Mouse (Mus musculus) kidney, adult 18-20 months (tissue): ENCODE measurements around the gene Mapk10.

Experiments
- DNase-seq: peaks from one replicate; pipeline ENCODE4 v3.0.0; 2021

The Mapk10 gene

DNA sequence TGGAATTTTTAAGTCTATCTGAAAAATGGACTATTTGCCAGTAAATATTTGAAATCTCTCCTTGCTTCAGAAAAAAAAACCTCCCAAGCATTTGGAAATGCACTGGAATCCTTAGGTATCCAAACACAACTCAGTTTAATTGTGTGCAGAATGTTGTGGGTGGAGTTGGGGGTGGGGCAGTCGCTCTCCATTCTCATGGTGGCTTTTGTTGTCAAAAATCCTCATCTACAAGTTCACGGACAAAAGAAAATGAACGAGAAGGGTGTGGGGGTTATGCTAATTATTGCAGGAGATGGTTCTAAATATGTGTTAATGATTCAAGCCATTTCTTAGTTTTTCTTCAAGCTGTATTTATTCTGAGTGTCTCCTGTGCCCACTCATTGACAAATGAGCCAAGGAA lies 49.6 kb downstream of the Mapk10 start:
- no peak for DNase-seq

DNA sequence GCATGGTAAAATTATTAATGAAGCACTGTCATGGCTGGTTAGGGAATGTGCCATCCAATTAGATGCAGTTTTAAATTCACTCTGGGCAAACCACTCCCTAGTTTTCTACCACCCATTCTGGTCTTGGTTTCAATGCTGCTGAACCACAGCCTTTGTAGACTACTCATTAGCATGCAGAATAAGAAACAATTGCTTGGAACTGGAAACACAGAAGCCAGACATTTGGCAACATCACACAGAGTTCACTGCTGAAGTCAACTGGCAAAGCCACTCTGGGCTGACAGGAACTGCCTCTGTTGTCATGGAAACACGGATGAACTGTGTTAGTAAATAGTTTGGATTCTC lies 50.0 kb downstream of the Mapk10 start:
- DNase-seq, result no peak

DNA sequence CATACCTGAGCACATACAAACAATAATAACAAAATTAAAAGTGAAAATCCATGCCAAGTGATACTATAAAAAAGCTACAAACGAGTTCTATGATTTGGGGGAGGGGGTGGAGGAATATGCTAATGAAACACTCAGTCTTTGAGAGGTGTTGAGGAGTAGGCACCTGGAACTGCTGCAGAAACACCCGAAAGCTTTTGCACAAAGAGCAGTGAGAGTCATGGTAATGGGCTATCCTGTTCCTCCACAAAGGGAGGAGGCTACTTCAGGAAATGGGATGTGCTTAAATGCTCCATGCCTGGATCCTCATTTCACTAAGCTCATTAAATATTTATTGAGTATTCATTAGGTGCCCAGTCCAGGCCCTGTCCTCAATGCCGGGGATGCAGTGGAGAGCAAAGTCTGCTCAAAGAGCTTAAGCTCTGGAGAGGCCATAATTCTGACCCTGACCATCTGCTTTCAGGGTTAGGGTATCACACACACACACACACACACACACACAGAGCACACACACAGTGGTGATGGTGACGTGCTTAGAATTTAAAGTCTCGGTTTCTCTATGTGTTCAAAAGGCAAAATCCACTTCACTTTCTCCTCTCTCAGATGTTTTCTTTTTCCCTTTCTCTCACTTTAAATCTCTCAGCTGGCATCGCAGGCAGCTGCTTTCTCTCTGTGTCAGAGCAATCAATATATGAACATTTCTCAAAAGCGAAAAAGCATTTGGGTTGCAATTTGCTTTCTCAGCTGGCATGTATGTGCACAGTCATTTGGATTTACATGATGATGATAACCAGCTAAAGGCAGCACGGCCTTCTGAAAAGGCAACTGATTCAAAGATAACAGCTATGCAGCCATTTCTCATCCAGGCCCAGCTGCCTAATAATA lies 50.6 kb downstream of the Mapk10 start:
- no peak for DNase-seq

DNA sequence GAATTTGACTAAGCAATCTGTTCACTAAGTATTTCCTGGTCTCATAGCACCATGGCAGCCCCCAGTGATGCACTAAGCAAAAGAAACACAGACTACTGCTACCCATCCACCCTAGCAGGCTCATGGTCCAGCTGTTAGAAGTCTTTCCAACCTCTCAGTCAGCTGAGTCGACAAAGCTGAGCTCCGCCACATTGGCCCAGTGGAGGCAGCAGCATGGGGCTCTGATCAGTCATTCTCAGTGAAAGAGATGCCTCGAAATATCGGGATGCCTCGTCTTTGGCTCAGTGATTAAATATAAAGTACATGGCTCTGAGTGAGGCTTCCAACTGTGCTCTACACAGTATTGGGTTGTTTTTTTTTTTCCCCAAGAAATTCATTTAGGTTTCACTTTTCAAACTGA lies 70.2 kb downstream of the Mapk10 start:
- no peak for DNase-seq

DNA sequence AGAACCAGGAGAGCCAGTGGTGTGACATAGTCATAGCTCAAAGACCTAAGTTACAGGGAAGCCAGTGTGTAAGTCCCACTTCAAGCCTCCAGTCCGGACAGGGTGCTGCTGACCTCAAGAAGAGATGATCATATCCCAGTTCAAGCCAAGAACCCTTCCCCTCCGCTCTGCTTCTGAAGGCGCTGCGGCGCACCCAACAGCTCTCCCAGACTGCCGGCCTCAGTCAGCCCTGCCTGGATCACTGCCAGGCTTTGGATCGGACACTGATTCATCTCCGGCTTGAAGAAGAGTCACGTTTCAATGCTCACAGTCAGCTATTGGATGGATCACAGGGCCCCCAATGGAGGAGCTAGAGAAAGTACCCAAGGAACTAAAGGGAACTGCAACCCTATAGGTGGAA lies 76.3 kb downstream of the Mapk10 start:
- DNase-seq, result no peak

DNA sequence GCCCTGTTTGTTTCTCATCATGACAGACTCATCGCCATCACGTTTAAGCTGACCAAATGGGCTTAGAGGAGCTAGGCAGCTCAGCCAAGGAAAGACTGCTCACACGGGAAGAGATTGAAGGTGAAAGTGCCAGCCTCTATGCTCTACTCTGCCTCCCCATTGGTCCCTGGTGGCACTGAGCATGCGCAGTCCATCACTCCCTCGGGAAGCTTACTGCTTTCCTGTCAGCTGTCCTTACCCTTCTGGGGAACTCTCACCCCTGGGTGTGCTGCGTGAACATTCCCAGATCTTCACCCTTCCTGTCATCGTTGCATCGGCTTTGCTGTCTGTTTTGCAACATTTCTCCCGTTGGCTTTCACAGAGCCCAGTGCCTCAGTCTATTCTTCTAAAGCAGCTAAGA lies 77.5 kb downstream of the Mapk10 start:
- DNase-seq, result no peak

DNA sequence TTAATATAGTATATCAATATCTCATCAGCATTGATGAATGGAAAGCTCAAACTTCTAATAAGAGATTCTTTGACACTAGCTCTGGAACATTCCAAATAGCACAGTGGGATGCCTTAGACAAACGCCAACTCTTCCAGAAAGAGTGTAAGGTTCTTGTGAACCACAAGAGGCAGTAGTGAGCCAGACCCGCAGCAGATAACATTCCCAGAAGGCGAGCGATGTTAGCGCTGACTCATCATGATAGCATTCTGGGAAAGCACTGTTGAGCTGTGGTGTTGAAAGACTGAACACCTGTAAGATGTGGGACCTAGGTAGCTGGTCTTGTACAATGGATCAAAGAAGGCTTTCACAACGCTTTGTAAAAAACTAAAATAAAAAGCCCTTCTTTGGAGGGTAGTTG lies 78.3 kb downstream of the Mapk10 start:
- no peak for DNase-seq

DNA sequence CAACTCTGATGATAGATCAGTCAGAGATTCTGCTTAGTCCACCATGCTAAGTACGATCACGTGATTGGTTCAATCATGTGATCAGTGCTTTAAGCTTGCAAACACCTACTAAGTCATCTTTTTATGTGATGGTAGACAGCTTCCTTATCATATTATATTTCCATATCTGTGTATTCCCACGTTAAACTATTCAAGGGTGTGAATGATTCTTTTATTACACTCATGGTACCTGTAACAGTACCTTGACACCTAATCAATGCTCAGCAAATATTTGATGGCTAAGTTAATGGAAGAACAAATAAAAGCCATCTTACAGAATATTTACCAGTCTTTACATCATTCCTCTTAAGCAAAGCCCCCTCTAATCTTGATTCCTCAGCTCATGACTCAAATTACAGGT lies 91.5 kb downstream of the Mapk10 start:
- no peak for DNase-seq

DNA sequence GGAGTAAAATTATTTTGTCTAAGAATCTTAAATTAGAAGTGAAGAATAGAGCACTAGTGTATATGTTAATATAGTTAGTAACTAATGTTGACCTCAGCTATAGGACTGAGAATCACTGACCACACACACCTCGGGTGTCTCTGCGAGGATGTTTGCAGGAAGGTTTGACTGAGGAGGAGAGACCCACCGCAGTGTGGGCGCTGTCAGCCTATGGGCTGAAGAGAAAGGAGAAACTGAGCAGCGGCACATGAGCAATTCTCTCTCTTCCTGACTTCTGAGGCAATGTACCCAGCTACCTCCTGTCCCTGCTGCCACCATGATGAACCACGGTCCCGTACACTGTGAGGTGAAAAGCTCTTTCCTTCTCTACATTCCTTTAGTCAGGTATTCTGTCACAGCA lies 95.6 kb downstream of the Mapk10 start:
- no peak for DNase-seq

DNA sequence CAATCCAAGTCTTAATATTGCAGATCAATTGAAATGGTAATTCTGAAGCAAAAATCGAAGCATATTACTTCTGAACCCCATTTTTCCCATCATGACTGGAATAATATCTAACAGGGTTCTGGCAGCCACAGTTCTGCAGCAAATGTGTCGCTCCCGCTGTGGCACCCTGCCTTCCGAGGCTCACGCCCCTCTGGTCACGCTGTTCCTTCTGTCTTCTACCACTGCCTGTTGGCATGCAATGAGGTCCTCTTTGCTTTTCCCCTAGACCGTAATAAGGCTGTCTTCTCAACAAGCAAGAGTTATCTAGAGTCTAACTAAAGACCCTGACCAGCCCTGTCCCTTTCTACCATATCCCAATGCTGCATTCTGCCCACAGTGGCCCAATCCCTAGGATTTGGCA lies 98.7 kb downstream of the Mapk10 start:
- DNase-seq, result no peak

DNA sequence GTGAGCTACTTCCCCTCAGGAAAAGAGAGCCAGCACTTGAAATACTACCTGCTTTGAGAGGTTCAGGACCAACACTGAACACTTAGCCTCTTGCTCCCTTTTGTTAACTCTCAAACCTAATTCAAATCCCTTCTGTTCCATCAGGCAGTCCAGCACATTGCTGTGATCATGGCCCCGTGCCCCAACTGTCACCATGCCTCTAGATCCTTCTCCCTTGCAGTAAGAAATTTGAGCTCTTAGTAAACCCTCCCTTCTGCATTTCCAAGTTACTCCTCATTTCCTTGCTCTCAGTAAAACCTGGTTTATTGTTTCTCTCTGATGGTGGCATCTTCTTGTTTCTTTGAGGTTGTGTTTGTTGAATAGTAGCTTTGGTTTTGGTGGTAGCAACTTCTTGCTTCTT lies 101.7 kb downstream of the Mapk10 start:
- DNase-seq, result no peak

DNA sequence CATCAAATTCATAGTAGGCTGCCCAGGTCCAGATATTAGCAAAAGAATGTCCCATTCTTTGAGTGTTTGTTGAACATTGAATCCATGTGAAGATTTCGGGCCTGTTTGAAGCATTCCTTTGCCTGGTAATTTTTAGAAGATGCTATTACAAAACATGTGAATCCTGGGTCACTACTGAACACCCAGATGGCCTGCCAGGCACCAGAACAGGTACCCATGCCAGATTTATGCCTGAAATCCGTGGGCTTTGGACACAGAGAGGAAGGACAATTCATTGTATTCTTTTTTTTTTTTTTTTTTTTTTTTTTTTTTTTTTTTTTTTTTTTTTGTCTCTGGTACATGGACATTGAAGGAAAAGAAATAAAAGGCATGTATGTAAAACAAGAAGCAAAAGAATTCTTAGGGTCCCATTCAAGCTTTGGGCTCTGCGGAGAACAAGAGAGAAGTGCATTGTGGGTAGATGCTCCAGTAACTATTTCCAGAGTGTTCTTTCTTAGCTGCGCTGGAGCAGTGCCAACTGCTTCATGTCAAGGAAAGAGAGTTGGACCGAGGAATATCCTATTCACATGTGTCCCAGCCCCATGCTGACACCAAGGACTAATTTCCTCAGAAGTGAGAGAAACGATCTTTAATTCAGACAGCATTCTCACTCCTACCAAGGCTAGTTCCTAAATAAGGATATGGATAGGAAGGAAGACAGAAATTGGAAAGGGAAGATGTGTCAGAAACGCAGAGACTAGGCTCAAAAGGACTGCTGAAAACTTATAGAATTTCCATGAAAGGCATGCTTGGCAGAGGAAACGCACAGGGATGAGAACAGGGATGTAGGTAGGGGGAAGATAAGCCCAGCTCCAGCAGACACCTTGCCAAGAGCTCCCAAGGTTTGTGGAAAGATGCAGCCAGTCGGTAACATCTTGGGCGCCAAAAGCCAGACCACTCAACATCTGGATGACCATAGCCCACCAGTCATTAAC lies 105.4 kb downstream of the Mapk10 start:
- DNase-seq, result no peak

DNA sequence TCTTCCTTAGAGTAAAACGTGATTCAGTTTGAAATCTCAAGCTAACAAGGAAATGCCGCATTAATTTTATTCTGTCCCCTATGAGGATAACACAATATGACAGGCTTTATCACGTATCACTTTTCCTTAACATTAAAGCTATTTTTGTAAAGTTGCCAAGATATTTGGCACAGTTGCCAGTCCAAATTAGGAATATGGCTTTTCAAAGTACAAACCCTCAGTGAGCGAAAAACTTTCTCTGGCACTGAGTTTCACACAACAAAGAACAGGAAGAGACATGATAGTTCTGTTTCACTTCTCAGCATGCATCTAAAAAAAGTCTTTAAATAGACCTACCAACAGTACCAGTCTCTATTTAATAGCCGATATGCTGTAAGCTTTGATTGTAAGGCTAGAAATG lies 107.1 kb downstream of the Mapk10 start:
- no peak for DNase-seq

DNA sequence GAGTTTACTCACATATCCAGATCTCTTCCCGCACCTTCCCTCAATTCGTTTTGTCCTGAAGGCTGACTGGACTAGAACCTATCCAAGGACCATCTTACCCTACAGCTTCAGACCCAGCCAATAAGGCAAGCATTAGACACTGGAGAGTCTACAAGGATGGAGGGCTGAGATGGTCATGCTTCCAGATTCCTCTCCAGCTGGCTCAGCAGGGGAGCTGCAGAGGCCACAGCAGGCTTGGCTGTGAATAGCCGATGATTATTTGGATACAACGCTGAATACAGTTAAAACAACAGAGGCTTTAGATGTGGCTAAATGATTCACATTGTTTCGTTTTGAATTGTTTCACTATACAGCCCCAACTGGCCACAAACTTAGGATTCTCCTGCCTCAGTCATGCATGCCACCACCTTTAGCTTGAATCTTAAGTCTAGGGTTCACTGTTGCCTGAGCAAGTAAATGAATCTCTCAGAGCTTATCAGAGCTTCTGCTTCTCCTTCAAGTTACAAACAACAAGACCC lies 108.2 kb downstream of the Mapk10 start:
- DNase-seq, result no peak

DNA sequence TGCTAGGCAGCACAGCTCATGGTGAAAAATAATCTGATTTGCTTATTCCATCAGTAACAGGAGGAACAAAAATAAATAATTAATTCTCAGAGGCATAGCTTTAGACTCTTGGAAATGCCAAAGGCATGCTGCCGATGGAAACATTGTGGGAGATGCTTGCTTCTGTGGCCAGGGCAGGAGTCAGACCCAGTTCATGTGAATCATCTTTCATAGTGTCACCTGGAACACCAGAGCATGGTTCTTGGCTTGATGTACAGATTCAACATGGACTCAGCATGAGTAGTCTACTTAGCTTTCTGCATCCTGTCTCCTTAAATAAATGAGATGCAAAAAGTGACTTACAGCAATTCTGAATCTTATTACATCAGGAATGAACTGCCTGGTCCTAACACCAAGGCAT lies 109.0 kb downstream of the Mapk10 start:
- no peak for DNase-seq

DNA sequence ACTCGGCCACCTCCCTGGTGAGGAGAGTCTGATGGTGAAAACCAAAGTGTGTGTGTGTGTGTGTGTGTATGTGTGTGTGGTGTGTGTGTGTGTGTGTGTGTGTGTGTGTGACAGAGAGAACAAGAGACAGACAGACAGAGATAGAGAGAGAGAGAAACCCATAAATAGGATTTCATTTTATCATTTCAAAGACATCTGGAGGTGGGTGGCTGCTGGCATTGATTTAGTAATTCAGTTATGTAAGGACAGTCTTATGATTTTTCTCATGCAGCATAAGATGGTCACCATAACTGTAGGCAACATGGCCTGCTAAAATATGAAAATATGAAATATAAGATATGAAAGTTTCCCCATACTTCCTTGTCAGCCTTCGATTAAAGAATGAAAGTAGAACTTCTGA lies 117.0 kb downstream of the Mapk10 start:
- no peak for DNase-seq

DNA sequence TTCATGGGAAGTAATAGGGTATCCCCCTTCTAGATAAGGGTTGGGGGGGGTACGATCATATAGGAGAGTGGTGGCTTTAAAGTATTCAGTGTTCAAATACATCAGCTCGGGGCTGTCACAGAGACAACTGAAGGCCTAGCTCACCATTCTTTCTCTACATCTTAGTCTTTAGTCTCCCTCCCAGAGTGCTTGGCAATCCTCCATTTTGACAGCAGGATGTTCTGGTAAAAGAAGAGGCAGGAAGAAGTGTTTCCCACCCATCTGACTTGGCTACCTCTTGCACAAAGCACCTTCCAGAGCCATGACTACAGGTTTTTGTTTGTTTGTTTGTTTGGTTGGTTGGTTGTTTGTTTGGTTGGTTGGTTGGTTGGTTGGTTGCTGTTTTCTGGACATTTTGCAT lies 125.3 kb downstream of the Mapk10 start:
- DNase-seq, result no peak

DNA sequence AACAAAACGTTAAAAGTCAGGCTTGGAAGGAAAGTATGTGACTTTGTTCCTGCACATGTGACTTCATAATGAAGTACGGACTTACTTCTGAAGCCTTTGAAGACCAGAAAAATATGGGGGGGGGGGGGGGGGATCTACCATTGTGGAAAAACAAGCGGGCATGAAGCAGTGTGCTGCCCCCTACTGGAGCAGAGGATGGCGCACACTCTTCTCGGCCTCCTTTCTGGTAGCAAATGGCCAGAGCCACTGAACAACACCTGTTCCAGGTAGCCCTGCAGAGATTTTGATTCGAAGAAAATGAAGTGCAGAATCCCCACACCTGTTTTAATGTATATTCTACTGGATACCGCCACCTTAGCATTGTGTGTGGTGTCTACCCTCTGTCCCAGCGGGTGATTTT lies 135.7 kb downstream of the Mapk10 start:
- peak; percentile 23 for DNase-seq

DNA sequence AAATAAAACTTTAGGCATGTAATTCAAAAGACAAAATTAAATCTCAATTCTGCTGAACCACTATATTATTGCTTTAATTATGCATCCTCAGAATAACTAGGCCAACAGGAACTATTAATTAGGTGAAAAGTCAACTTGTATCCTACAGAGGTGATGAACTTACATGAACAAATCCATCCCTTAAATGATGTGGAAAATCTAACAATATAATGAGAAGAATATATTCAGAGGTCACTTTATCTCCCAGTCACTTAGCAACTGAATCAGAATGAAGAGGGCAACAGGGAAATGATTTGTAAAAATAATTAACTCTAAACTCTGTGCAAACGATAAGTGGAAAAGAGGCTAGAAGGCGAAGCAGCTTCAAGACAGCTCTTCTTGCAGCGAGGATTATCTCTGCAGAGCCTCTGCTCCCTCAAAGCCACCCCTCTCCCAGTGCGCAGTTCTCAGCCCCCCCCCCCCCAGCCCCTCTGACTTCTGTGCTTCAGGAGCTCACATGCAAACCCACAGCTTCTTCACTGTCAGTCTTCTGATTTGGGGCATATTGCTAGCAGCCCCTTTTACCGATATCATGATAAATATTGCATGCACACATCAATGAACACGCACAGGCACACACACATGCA lies 138.8 kb downstream of the Mapk10 start:
- DNase-seq, result no peak

DNA sequence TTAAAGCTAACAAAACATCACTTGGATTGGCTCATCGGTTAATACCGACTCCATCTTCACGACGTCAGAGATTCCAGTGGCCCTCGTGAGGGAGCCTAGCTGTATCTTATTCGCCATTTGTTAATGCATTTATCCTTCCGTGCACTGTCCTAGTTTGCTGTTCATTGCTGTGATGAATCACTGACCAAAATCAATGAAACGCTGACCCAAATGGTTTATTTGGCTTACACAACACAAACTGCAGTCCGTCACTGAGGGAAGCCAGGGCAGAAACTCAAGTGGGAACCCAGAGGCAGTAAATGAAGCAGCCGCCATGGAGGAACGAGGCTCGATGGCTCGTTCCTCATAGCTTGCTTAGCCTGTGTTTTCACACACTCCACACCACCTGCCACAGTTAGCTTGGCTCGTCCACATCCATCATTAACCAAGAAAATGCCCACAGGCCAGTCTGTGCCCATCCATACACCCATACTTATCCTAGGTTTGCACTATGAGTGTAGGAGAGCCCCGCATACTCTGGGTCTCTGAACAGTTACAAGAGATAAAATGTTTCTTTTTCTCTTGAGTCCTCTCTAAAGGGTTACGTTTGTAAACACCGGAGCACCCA lies 140.0 kb downstream of the Mapk10 start:
- no peak for DNase-seq

DNA sequence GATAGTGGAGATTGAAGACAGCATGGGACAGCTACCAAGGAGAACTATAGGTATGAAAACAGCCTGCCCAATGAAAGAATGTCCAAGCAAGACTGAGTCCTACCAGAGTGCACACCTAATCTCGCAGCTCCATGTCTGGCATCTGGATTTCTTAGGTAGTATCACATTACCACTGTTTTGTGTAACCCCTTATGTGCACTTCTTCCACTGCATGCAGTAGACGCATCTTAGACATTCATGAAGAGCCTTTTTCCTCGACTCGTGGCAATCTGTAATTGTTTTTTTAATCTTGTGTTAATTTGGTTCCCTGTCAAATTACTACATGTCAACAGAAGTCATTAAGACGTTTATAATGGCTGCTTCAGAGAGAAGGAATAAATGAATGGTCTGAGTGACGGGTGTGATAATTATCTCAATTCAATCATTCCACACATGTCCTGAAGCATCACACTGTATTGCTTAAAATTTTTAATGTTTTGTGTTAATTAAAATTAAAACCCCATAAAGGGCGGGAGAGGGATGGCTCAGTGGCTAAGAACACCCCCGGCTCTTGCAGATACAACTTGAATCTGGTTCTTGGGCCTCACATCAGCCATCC lies 160.7 kb downstream of the Mapk10 start:
- no peak for DNase-seq

DNA sequence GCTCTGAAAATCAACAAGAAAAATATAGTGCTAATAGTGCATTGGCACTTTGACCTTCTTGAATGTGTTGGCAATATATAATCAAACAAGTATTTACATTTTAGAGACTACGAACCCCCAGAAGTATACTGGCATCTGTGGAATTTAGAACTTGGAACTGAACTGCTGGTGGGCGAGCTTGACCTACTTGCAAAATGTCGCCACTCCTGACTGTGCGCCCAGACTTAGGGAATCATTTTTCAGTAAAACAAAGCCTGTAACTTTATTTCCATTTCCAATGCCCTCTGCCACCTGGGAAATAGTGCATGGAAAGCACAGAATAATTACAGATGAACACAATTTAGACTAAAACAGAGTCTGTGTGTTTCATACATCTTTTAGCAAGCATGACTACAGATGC lies 163.1 kb downstream of the Mapk10 start:
- DNase-seq, result no peak

DNA sequence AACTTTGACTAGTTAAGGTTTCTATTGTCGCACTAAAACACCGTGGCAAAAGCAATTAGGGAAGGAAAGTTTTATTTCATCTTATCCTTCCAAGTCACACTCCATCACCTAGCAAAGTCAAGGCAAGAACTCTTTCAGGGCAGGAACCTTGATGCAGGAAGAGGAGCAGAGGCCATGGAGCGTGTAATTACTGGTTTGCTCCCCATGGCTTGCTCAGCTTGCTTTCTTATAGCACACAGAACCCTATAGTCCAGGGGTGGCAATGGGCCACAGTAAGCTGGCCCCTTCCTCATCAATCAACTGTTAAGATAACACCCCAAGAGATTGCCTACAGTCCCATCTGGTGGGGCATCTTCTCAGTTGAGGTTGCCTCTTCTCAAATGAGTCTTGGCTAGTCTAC lies 173.4 kb downstream of the Mapk10 start:
- no peak for DNase-seq
